Mouse (Mus musculus) heart, embryonic 12.5 days (tissue): ENCODE data around the gene Fbxo7. TPM values are rescaled to one million over a fixed set of nuclear protein-coding genes. Genes with fewer than 3 reads are reported as not detected.

Source experiments
- ATAC-seq: fragments of 200-750 bp; cut with Nextera tagmentation; 2 replicates; pipeline ENCODE4 v1.8.0; 2017; ENCODE audit warnings: moderate TSS enrichment, moderate library complexity; ENCODE audit not compliant: insufficient number of reproducible peaks, low FRiP score
- H3K27ac ChIP-seq: fragments of 300-500 bp; sonication (generic); 2 replicates; pipeline ENCODE4 v1.5.1; 2016; ENCODE audit warnings: mild to moderate bottlenecking, moderate library complexity; ENCODE audit not compliant: poor library complexity, severe bottlenecking
- H3K27me3 ChIP-seq: fragments of 300-500 bp; sonication (generic); replicated peaks from 2 replicates; pipeline ENCODE4 v1.6.1; 2016; ENCODE audit warnings: mild to moderate bottlenecking, moderate library complexity
- H3K36me3 ChIP-seq: fragments of 300-500 bp; sonication (generic); 2 replicates; pipeline ENCODE4 v1.6.1; 2016; ENCODE audit warnings: mild to moderate bottlenecking, moderate library complexity
- H3K4me1 ChIP-seq: fragments of 300-500 bp; sonication (generic); replicated peaks from 2 replicates; pipeline ENCODE4 v1.6.1; 2016; ENCODE audit warnings: mild to moderate bottlenecking
- H3K4me2 ChIP-seq: fragments of 300-500 bp; sonication (generic); 2 replicates; pipeline ENCODE4 v1.6.1; 2016; ENCODE audit warnings: mild to moderate bottlenecking, moderate library complexity
- H3K4me3 ChIP-seq: fragments of 300-500 bp; sonication (generic); 2 replicates; pipeline ENCODE4 v1.5.1; 2016; ENCODE audit warnings: mild to moderate bottlenecking
- H3K9ac ChIP-seq: fragments of 300-500 bp; sonication (generic); 2 replicates; pipeline ENCODE4 v1.6.1; 2016; ENCODE audit warnings: mild to moderate bottlenecking, moderate library complexity
- H3K9me3 ChIP-seq: fragments of 300-500 bp; sonication (generic); replicated peaks from 2 replicates; pipeline ENCODE4 v1.6.1; 2016; ENCODE audit warnings: mild to moderate bottlenecking, moderate library complexity
- WGBS: fragments of 180-500 bp; shearing (Covaris S2); methylation state at CpG from one replicate; pipeline ENCODE4 v1.1.7; 2016; 5-methylcytosine and 5-hydroxymethylcytosine counted together
- polyA plus RNA-seq: library from polyadenylated mRNA; unstranded; fragments of >200 nt; fragmentation: Nextera tagmentation; extraction: Ambion mirVana; gene quantifications from 2 replicates; pipeline ENCODE4 v1.2.1, GENCODE M21; 2016

Gene Fbxo7
- polyA plus RNA-seq, 1 experiment from 2014 or later = 25.7 TPM

- Histone ChIP-seq H3K27me3 (no peaks in the 10 kb centered on the region), H3K4me3 (no peak overlapping the region), H3K4me2 (no peak overlapping the region), H3K36me3 (no peaks in the 10 kb centered on the region), H3K27ac (no peak overlapping the region), H3K4me1 (no peaks in the 10 kb centered on the region), H3K9ac (no peak overlapping the region), H3K9me3 (0 out of 2 replicates have a peak, but pooled peaks cover under 1% of the 10 kb centered on the region)
- 87% methylated on average over 2 of the region's 2 CpGs for WGBS
- no peak for ATAC-seq
Observed at GRCm38 (mm10) chr10:86078761-86079160, 57.0 kb downstream of the Fbxo7 start.

- 81% methylated on average over 9 of the region's 9 CpGs for WGBS
- no peak for ATAC-seq
- Histone ChIP-seq H3K36me3 (no peaks in the 10 kb centered on the region), H3K27ac (no peak overlapping the region), H3K4me3 (no peak overlapping the region), H3K27me3 (no peaks in the 10 kb centered on the region), H3K4me2 (no peak overlapping the region), H3K9me3 (no peaks in the 10 kb centered on the region), H3K9ac (no peak overlapping the region), H3K4me1 (no peaks in the 10 kb centered on the region)
Observed at GRCm38 (mm10) chr10:86079921-86080320, 58.1 kb downstream of the Fbxo7 start.

- no peak for ATAC-seq
- H3K9me3 ChIP-seq = no peaks in the 10 kb centered on the region
- peaks cover 6% of the 10 kb centered on the region for H3K4me1 ChIP-seq
- 47% methylated on average over 10 of the region's 10 CpGs for WGBS
- H3K4me3 ChIP-seq = no peak overlapping the region
- no peaks in the 10 kb centered on the region for H3K36me3 ChIP-seq
- no peak overlapping the region for H3K9ac ChIP-seq
- no peak overlapping the region for H3K27ac ChIP-seq
- H3K27me3 ChIP-seq = no peaks in the 10 kb centered on the region
- no peak overlapping the region for H3K4me2 ChIP-seq
Observed at GRCm38 (mm10) chr10:86091919-86092318, 70.1 kb downstream of the Fbxo7 start.

- Histone ChIP-seq H3K4me1 (peaks cover 6% of the 10 kb centered on the region), H3K4me2 (peak overlapping the region; percentile 21; the same call in 1 of the 2 replicates)
Observed at GRCm38 (mm10) chr10:86093109-86094035, 71.6 kb downstream of the Fbxo7 start.

GRCm38 (mm10) chr10:86098363-86098762 lies 76.6 kb downstream of the Fbxo7 start:
- no peak for ATAC-seq
- no peaks in the 10 kb centered on the region for H3K36me3 ChIP-seq
- no peak overlapping the region for H3K4me3 ChIP-seq
- H3K4me1 ChIP-seq = peaks cover 4% of the 10 kb centered on the region
- 85% methylated on average over 6 of the region's 6 CpGs for WGBS
- H3K27me3 ChIP-seq = no peaks in the 10 kb centered on the region
- H3K9ac ChIP-seq = no peak overlapping the region
- H3K4me2 ChIP-seq = no peak overlapping the region
- no peak overlapping the region for H3K27ac ChIP-seq
- H3K9me3 ChIP-seq = peaks cover 11% of the 10 kb centered on the region

More at GRCm38 (mm10) chr10:86093109-86094035, 71.6 kb downstream of the Fbxo7 start:
- no peak; the same call in 1 of the 2 replicates for ATAC-seq
- no peak overlapping the region for H3K27ac ChIP-seq
- no peaks in the 10 kb centered on the region for H3K36me3 ChIP-seq
- H3K4me3 ChIP-seq = no peak overlapping the region
- 38% methylated on average over 14 of the region's 14 CpGs for WGBS
- H3K9me3 ChIP-seq = no peaks in the 10 kb centered on the region
- H3K9ac ChIP-seq = no peak overlapping the region
- H3K27me3 ChIP-seq = no peaks in the 10 kb centered on the region

GRCm38 (mm10) chr10:86100281-86100851 lies 78.6 kb downstream of the Fbxo7 start:
- 84% methylated on average over 3 of the region's 3 CpGs for WGBS
- peaks cover 11% of the 10 kb centered on the region for H3K9me3 ChIP-seq
- ATAC-seq = no peak

More at GRCm38 (mm10) chr10:86100281-86100851, 78.6 kb downstream of the Fbxo7 start:
- no peaks in the 10 kb centered on the region for H3K27me3 ChIP-seq
- H3K36me3 ChIP-seq = no peaks in the 10 kb centered on the region
- H3K27ac ChIP-seq = no peak overlapping the region
- H3K4me3 ChIP-seq = no peak overlapping the region
- H3K4me2 ChIP-seq = no peak overlapping the region
- H3K4me1 ChIP-seq = no peaks in the 10 kb centered on the region
- no peak overlapping the region for H3K9ac ChIP-seq

Other genes with a start within 250 kb of the Fbxo7 start
- 45.9 and 48.1 TPM in 2 replicates for gene Pwp1, start 192.5 kb upstream of the Fbxo7 start, polyA plus RNA-seq
- gene Prdm4, start 104.8 kb upstream of the Fbxo7 start, polyA plus RNA-seq = 17.2 and 18.6 TPM in 2 replicates
- not detected in 2 replicates for gene Ascl4, start 94.3 kb upstream of the Fbxo7 start, polyA plus RNA-seq
- gene Rtcb, start 64.1 kb upstream of the Fbxo7 start, polyA plus RNA-seq = 122 and 124 TPM in 2 replicates
- gene Bpifc, start 10.1 kb upstream of the Fbxo7 start, polyA plus RNA-seq = not detected in 2 replicates